Mouse (Mus musculus): ENCODE measurements around the gene Rnpep. TPM values are rescaled to one million over a fixed set of nuclear protein-coding genes. Genes with fewer than 3 reads are reported as not detected.
"Not testable (repeated sequence)": the region's sequence is repeated elsewhere in the genome, so short reads cannot be mapped to it uniquely, and the experiment has no call there.

The Rnpep gene
- total and polyA plus RNA-seq, 3 experiments, result 0.03 to 1.4 TPM; not detected in 1

DNA sequence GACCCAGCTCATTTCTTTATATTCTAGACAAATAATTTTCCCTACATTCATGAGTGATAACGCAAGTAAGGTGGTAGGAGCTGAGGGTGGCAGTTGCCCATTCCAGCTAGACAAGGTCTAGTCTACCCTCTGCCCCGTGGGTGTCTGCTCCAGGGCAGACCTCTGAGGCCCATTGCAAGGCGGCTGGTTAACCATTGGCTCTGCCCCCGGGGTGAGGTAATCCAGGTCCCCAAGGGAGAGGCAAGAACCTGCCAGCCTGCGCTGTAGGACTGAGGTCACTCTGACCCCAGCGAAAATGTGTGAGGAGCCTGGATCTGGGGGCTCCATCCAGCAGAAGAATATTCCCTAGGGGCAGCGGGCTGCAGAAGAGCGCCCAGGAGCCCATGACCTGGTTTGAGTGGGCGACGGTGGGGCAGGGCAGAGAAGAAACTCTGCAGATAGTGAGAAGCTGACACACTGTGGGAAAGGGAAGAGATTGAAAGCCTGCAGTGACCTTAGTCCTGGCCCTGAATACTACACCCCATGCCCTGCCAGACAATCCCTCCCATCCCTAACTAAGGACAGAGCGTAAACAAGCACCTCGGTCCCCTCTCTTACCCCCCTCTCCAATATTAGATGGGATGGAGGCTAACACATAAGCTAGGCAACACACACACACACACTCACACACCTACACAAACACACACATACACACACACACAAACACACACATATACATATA, 46.6 kb downstream of the Rnpep start:
- TF ChIP-seq GATA1 (IDR thresholded peaks at IDR 0.05; ENCODE audit: borderline replicate concordance, low read length), result no peak
- TF ChIP-seq CTCF (IDR thresholded peaks at IDR 0.05; ENCODE audit: low read depth, low read length), result no peak
- no peak for TF ChIP-seq TAL1 (conservative IDR thresholded peaks at IDR 0.05; ENCODE audit: low read depth, low read length)
- TF ChIP-seq GATA2 (IDR thresholded peaks at IDR 0.05; ENCODE audit: borderline replicate concordance, low read depth, low read length), result no peak
- TF ChIP-seq POLR2AphosphoS5 (IDR thresholded peaks at IDR 0.05; ENCODE audit: insufficient replicate concordance, low read depth, low read length), result no peak
- Histone ChIP-seq H3K4me3 (ENCODE audit: low read depth, low read length) (no peak overlapping the region), H3K4me1 (ENCODE audit: insufficient read depth, low read depth, low read length) (peaks cover 2% of the 10 kb centered on the region; the same call in 1 of the 2 replicates), H3K9me3 (replicated peaks) (no peaks in the 10 kb centered on the region), H3K36me3 (replicated peaks) (no peaks in the 10 kb centered on the region), H3K27me3 (ENCODE audit: insufficient read depth, low read length) (peaks cover 29% of the 10 kb centered on the region)
- ATAC-seq (ENCODE audit: extremely low read depth, insufficient number of reproducible peaks, low FRiP score, poor library complexity, severe bottlenecking), result no peak
- no peak for DNase-seq (ENCODE audit: low spot score)

DNA sequence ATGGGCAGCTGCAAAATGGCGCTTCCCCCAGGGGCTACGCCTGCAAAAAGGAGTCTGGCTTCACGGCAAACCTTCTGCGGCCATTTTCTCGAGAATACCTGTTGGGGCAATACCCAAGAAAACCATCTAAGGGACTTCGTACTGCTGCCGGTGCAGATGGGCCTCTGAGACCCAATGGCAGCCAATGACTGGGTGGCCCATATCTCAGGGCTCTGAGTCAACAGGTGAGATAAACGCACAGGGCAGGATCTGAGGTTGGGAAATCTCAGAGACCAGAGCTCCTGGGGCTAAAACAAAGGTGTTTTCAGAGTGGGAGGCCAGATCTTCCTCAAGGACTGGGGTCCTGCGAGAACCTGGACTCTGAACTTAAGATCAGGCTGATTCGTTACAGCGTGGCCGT, 49.1 kb downstream of the Rnpep start:
- no peaks in the 10 kb centered on the region for H3K9me3 ChIP-seq (replicated peaks)
- no peaks in the 10 kb centered on the region for H3K4me1 ChIP-seq (ENCODE audit: insufficient read depth, low read depth, low read length)
- DNase-seq (ENCODE audit: low spot score) (no peak), ATAC-seq (ENCODE audit: extremely low read depth, insufficient number of reproducible peaks, low FRiP score, poor library complexity, severe bottlenecking) (no peak)
- H3K27me3 ChIP-seq (ENCODE audit: insufficient read depth, low read length), result peaks cover 24% of the 10 kb centered on the region
- TF ChIP-seq GATA1 (IDR thresholded peaks at IDR 0.05; ENCODE audit: borderline replicate concordance, low read length) (no peak), CTCF (IDR thresholded peaks at IDR 0.05; ENCODE audit: low read depth, low read length) (no peak), TAL1 (conservative IDR thresholded peaks at IDR 0.05; ENCODE audit: low read depth, low read length) (no peak), GATA2 (IDR thresholded peaks at IDR 0.05; ENCODE audit: borderline replicate concordance, low read depth, low read length) (no peak), POLR2AphosphoS5 (IDR thresholded peaks at IDR 0.05; ENCODE audit: insufficient replicate concordance, low read depth, low read length) (no peak)
- no peak overlapping the region for H3K4me3 ChIP-seq (ENCODE audit: low read depth, low read length)
- H3K36me3 ChIP-seq (replicated peaks), result no peaks in the 10 kb centered on the region

DNA sequence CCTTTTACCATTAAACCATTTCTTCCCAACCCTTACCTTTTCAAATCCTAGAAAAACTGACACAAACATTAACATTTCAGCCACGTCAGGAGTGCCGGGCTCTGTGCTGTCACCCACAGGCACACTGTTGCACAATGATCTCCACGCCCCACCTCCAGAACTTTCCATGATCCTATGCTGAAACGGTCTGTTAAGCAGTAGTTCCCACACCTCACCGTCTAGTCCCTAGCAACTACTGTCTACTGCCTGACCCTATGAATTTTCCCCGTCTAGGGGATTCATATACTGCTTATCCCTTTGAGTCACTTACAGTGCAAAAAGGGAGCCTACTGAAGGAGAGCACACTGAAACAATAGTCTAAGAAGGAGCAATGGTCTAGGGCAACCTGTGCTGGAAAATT, 49.9 kb downstream of the Rnpep start:
- TF ChIP-seq GATA2 (IDR thresholded peaks at IDR 0.05; ENCODE audit: borderline replicate concordance, low read depth, low read length), result no peak
- TF ChIP-seq CTCF (IDR thresholded peaks at IDR 0.05; ENCODE audit: low read depth, low read length), result no peak
- TF ChIP-seq GATA1 (IDR thresholded peaks at IDR 0.05; ENCODE audit: borderline replicate concordance, low read length), result no peak
- DNase-seq (ENCODE audit: low spot score) (no peak), ATAC-seq (ENCODE audit: extremely low read depth, insufficient number of reproducible peaks, low FRiP score, poor library complexity, severe bottlenecking) (no peak)
- no peaks in the 10 kb centered on the region for H3K4me1 ChIP-seq (ENCODE audit: insufficient read depth, low read depth, low read length)
- H3K9me3 ChIP-seq (replicated peaks), result no peaks in the 10 kb centered on the region
- H3K27me3 ChIP-seq (ENCODE audit: insufficient read depth, low read length), result peaks cover 20% of the 10 kb centered on the region
- H3K36me3 ChIP-seq (replicated peaks), result no peaks in the 10 kb centered on the region
- H3K4me3 ChIP-seq (ENCODE audit: low read depth, low read length), result no peak overlapping the region

GRCm38 (mm10) chr1:135231878-135232277, 52.0 kb downstream of the Rnpep start:
- H3K4me1 ChIP-seq (ENCODE audit: insufficient read depth, low read depth, low read length); H3K4me3 ChIP-seq (ENCODE audit: low read depth, low read length); ATAC-seq (ENCODE audit: extremely low read depth, insufficient number of reproducible peaks, low FRiP score, poor library complexity, severe bottlenecking); H3K36me3 ChIP-seq (replicated peaks); DNase-seq (ENCODE audit: low spot score); H3K9me3 ChIP-seq (replicated peaks): not testable (repeated sequence)
- peaks cover 26% of the 10 kb centered on the region for H3K27me3 ChIP-seq (ENCODE audit: insufficient read depth, low read length)

DNA sequence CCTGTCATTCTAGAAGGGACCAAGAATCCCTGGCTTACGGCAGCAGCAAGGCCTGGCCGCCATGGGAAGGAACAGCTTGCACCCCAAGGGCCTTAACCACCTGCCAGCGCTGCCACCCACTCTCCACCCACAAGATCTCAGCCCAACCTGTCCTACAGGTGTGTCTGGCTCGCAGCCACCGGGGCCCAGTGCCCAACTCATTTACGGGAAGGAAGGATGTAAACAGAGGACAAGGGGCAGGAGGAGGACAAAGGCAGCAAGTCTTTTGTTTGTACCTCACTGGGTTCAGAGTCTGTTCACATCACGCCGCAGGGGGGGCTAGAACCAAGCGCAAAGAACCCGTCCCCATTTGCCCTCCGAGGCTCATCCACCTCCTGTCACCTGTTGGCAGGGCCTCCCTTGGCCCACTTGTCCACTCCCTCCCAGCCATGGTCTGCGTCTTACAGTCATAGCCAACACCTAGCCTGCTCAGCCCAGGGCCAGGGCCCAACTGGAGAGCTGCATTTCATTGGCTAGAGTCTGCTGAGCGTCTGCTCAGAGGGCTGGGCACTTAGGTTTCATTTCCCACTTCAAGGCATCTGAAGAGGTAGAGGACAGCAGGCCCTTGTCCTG, 56.4 kb downstream of the Rnpep start:
- Histone ChIP-seq H3K27me3 (ENCODE audit: insufficient read depth, low read length) (peaks cover 49% of the 10 kb centered on the region), H3K36me3 (replicated peaks) (no peaks in the 10 kb centered on the region), H3K9me3 (replicated peaks) (no peaks in the 10 kb centered on the region), H3K4me3 (ENCODE audit: low read depth, low read length) (no peak overlapping the region), H3K4me1 (ENCODE audit: insufficient read depth, low read depth, low read length) (no peaks in the 10 kb centered on the region; the same call in 1 of the 2 replicates)
- no peak for TF ChIP-seq TAL1 (conservative IDR thresholded peaks at IDR 0.05; ENCODE audit: low read depth, low read length)
- no peak for TF ChIP-seq CTCF (IDR thresholded peaks at IDR 0.05; ENCODE audit: low read depth, low read length)
- TF ChIP-seq GATA1 (IDR thresholded peaks at IDR 0.05; ENCODE audit: borderline replicate concordance, low read length), result no peak
- TF ChIP-seq POLR2AphosphoS5 (IDR thresholded peaks at IDR 0.05; ENCODE audit: insufficient replicate concordance, low read depth, low read length), result no peak
- no peak for TF ChIP-seq GATA2 (IDR thresholded peaks at IDR 0.05; ENCODE audit: borderline replicate concordance, low read depth, low read length)
- DNase-seq (ENCODE audit: low spot score), result no peak
- ATAC-seq (ENCODE audit: extremely low read depth, insufficient number of reproducible peaks, low FRiP score, poor library complexity, severe bottlenecking), result no peak

DNA sequence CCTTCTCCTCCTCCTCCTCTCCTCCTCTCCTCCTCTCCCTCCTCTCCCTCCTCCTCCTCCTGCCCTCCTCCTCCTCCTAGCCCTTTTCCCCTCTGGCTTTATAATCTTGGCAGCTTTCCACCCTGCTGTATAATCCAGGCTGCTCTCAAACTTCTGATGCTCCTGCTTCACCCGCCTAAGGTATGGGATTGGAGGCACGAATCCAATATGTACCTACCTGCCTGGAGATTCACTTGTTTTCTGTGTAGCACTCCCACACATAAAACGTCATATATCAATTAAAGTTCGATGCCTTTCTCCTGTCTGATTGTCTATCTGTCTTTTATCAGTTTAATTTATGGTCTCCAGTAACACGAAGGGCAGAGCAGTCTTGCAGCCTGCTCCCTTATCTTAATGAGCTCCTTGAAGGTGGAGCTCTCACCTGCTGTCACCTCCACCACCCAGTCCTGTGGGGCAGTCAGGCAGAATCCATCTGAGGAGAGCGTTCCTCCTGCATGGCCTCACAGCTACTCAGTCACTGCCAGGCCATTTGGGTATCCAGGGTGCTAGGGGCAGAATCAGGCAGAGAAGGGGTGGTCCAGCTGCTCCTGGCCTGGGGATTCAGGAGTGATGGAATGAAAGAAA, 58.8 kb downstream of the Rnpep start:
- H3K36me3 ChIP-seq (replicated peaks), result no peaks in the 10 kb centered on the region
- H3K27me3 ChIP-seq (ENCODE audit: insufficient read depth, low read length), result peaks cover 46% of the 10 kb centered on the region
- H3K9me3 ChIP-seq (replicated peaks), result no peaks in the 10 kb centered on the region
- no peak for TF ChIP-seq POLR2AphosphoS5 (IDR thresholded peaks at IDR 0.05; ENCODE audit: insufficient replicate concordance, low read depth, low read length)
- no peak for TF ChIP-seq TAL1 (conservative IDR thresholded peaks at IDR 0.05; ENCODE audit: low read depth, low read length)
- TF ChIP-seq GATA2 (IDR thresholded peaks at IDR 0.05; ENCODE audit: borderline replicate concordance, low read depth, low read length), result no peak
- no peak for TF ChIP-seq GATA1 (IDR thresholded peaks at IDR 0.05; ENCODE audit: borderline replicate concordance, low read length)
- no peak for ATAC-seq (ENCODE audit: extremely low read depth, insufficient number of reproducible peaks, low FRiP score, poor library complexity, severe bottlenecking)
- H3K4me1 ChIP-seq (ENCODE audit: insufficient read depth, low read depth, low read length), result no peaks in the 10 kb centered on the region; the same call in 1 of the 2 replicates
- H3K4me3 ChIP-seq (ENCODE audit: low read depth, low read length), result no peak overlapping the region
- no peak for DNase-seq (ENCODE audit: low spot score)

Measured in G1E (cell line).